ENCODE assay signal across 9 mouse cellular contexts in genomic region chr15:4816752-4817493, GRCm38 (mm10).
DNase-seq lines count a peak whose midpoint lies in the region; ATAC-seq and TF ChIP-seq lines count a peak whose summit lies in the region.
"Had no signal": no experiment of that assay in that cellular context is flagged by ENCODE, and none has a peak within 500 bp of the region (broad histone marks: within the 10 kb centered on the region; RNA-seq: fewer than 3 reads in every experiment).

No protein-coding gene starts in this region.

- peak overlapping the region; percentile 96 for H3K27ac ChIP-seq in bone marrow macrophage, adult 2 months (ENCODE audit: insufficient read depth, low read depth, low read length)
- H3K27ac ChIP-seq in midbrain, embryonic 15.5 days, result no peak overlapping the region

- no peak for TF ChIP-seq POLR2A in bone marrow macrophage, adult 2 months (IDR thresholded peaks at IDR 0.05; ENCODE audit: borderline replicate concordance, low read depth, low read length)

- DNase-seq in kidney, adult 11 months, result peak; percentile 25
- no peak for DNase-seq in kidney, adult 18-20 months
- peak; percentile 19 for DNase-seq in kidney, postnatal 14 days
- DNase-seq in splenic B cell, adult 2 months (ENCODE audit: low read depth, low spot score), result peak; percentile 12
- DNase-seq in adrenal gland, postnatal 10 days, result no peak
- no peak for DNase-seq in urinary bladder, postnatal 25 days (ENCODE audit: low spot score)
- DNase-seq: midbrain, embryonic 14.5 days had no signal

- H3K4me2 ChIP-seq in midbrain, embryonic 15.5 days, result no peak overlapping the region

- no peaks in the 10 kb centered on the region for H3K9me3 ChIP-seq in midbrain, embryonic 15.5 days

- H3K9ac ChIP-seq in midbrain, embryonic 15.5 days, result no peak overlapping the region

- 90% methylated on average over 10 of the region's 10 CpGs for WGBS in midbrain, embryonic 15.5 days

- H3K36me3 ChIP-seq in splenic B cell, adult 2 months (ENCODE audit: control insufficient read depth, insufficient read depth, low read length, poor library complexity, severe bottlenecking), result no peaks in the 10 kb centered on the region
- no peaks in the 10 kb centered on the region for H3K36me3 ChIP-seq in midbrain, embryonic 15.5 days (replicated peaks)

- no peak for TF ChIP-seq CTCF in bone marrow macrophage, adult 2 months (IDR thresholded peaks at IDR 0.05; ENCODE audit: low read depth, low read length)

- peak overlapping the region; percentile 66 for H3K4me3 ChIP-seq in bone marrow macrophage, adult 2 months (ENCODE audit: insufficient read depth, low read length)
- H3K4me3 ChIP-seq in midbrain, embryonic 15.5 days, result no peak overlapping the region

- H3K27me3 ChIP-seq in splenic B cell, adult 2 months (ENCODE audit: control insufficient read depth, insufficient read depth, low read length, poor library complexity, severe bottlenecking), result no peaks in the 10 kb centered on the region
- H3K27me3 ChIP-seq in midbrain, embryonic 15.5 days (replicated peaks), result no peaks in the 10 kb centered on the region

- no peak for ATAC-seq in midbrain, embryonic 15.5 days (replicated peaks)

- H3K4me1 ChIP-seq in bone marrow macrophage, adult 2 months (ENCODE audit: control insufficient read depth, insufficient read depth, low read length), result peaks cover 9% of the 10 kb centered on the region; the same call in 1 of the 2 replicates
- H3K4me1 ChIP-seq in midbrain, embryonic 15.5 days, result no peaks in the 10 kb centered on the region

Comparison
In these comparisons a context has a peak if more than half of its experiments do, and no peak if none do; other contexts are left out.
1. DNase-seq: peak in kidney, adult 11 months (single experiment), kidney, postnatal 14 days (single experiment) and splenic B cell, adult 2 months (single experiment); none in kidney, adult 18-20 months (single experiment), adrenal gland, postnatal 10 days (single experiment) and urinary bladder, postnatal 25 days (single experiment).